In the genomic region with DNA sequence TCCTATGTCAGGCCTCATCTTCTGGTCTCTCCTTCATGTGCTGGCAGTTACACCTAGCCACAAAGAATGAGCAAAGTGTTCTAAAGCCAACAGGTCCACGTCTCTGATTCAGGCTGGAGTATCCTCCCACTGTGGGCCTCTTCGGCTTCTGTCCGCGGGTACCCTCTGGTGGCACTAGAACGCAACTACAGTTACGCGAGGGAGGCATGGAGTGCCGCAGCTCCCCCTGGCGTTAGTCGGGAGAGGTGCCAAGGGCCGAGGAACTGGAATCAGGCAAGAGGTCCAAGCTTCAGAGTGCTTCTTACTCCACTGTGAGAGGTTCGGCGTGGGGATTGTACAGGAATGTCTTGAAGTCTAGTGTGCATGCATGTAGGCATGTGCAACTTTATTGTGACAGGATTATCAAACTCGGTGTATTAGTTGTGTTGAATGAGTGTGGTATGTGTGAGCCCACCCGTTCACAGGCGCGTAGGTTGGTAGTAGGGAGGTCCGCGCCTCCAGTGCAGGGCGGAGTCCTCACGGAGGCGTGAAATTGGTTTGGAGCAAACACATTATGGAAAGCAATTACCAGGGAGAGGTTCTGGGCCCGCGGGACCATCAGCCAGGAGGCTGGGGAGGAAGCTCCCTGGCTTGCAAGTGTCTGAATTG, we compare ENCODE assay signal across 8 mouse cellular contexts. TPM values are rescaled to one million over a fixed set of nuclear protein-coding genes. Genes with fewer than 3 reads are reported as not detected.
DNase-seq lines count a peak whose midpoint lies in the region; ATAC-seq lines count a peak whose summit lies in the region.

No protein-coding gene starts in this region.

- H3K27me3 ChIP-seq in hindbrain, embryonic 12.5 days: peaks cover 72% of the 10 kb centered on the region
- H3K27me3 ChIP-seq in lung, embryonic 16.5 days (ENCODE audit: control insufficient read depth, insufficient read depth, low read depth, low read length): peaks cover 55% of the 10 kb centered on the region

- H3K4me3 ChIP-seq in hindbrain, embryonic 12.5 days: no peak overlapping the region
- H3K4me3 ChIP-seq in lung, embryonic 16.5 days (ENCODE audit: low read length): no peak overlapping the region

- no peaks in the 10 kb centered on the region for H3K9me3 ChIP-seq in hindbrain, embryonic 12.5 days (replicated peaks)
- no peaks in the 10 kb centered on the region for H3K9me3 ChIP-seq in lung, embryonic 16.5 days (ENCODE audit: control insufficient read depth, low read length)

- 19% methylated on average over 24 of the region's 24 CpGs for WGBS in hindbrain, embryonic 12.5 days
- 18% methylated on average over 24 of the region's 24 CpGs for WGBS in lung, embryonic 16.5 days

- no peak overlapping the region for H3K9ac ChIP-seq in hindbrain, embryonic 12.5 days
- H3K9ac ChIP-seq in lung, embryonic 16.5 days (ENCODE audit: low read length): no peak overlapping the region

- peak; percentile 41 for ATAC-seq in hindbrain, embryonic 12.5 days (ENCODE audit: low FRiP score)
- peak; percentile 62 for ATAC-seq in lung, embryonic 16.5 days (ENCODE audit: low read depth)

- no peak overlapping the region for H3K4me2 ChIP-seq in hindbrain, embryonic 12.5 days (replicated peaks)
- H3K4me2 ChIP-seq in lung, embryonic 16.5 days (ENCODE audit: low read depth, low read length): no peak overlapping the region

- peaks cover 27% of the 10 kb centered on the region for H3K4me1 ChIP-seq in hindbrain, embryonic 12.5 days
- H3K4me1 ChIP-seq in lung, embryonic 16.5 days (replicated peaks; ENCODE audit: control insufficient read depth, insufficient read depth, low read length): peaks cover 12% of the 10 kb centered on the region

- DNase-seq in Muller cell, postnatal 12 days (ENCODE audit: inconsistent ontology term): peak; percentile 88
- DNase-seq in cerebellum, adult 8-10 months: peak; percentile 94
- peak; percentile 81 to 98 for DNase-seq in frontal cortex, adult 2 months (ENCODE audit: extremely low spot score in 1 of 2, low spot score in 1 of 2)
- DNase-seq in layer of hippocampus, adult 9-11 months: peak; percentile 83
- DNase-seq in ovary, postnatal 36 days (ENCODE audit: low spot score): peak; percentile 91
- DNase-seq in thymus, postnatal 10 days (ENCODE audit: low spot score in 2 of 2): peak; percentile 65 to 90

- no peaks in the 10 kb centered on the region for H3K36me3 ChIP-seq in hindbrain, embryonic 12.5 days
- no peaks in the 10 kb centered on the region for H3K36me3 ChIP-seq in lung, embryonic 16.5 days (ENCODE audit: control insufficient read depth, insufficient read depth, low read length)

- H3K27ac ChIP-seq in hindbrain, embryonic 12.5 days: no peak overlapping the region
- H3K27ac ChIP-seq in lung, embryonic 16.5 days (ENCODE audit: low read length): no peak overlapping the region

RNA-seq across cellular contexts. Expression of a gene that starts 3.2 kb away (rescaled TPM):
- 0.04 TPM in 2 replicates for polyA plus RNA-seq in frontal cortex, adult 2 months (2012; rRNA removed)
- polyA plus RNA-seq in hindbrain, embryonic 12.5 days (2016; fragmentation: Nextera tagmentation; extraction: Ambion mirVana): 5.6 and 6.7 TPM in 2 replicates
- not detected in 2 replicates for polyA plus RNA-seq in lung, embryonic 16.5 days (2015; fragmentation: Nextera tagmentation; extraction: Ambion mirVana)

RNA-seq across cellular contexts. Expression of a gene that starts 10.6 kb away (rescaled TPM):
- polyA plus RNA-seq in frontal cortex, adult 2 months (2012; rRNA removed): 0.42 and 0.62 TPM in 2 replicates
- 0.32 and 0.42 TPM in 2 replicates for polyA plus RNA-seq in hindbrain, embryonic 12.5 days (2016; fragmentation: Nextera tagmentation; extraction: Ambion mirVana)
- 0.13 and 0.63 TPM in 2 replicates for polyA plus RNA-seq in lung, embryonic 16.5 days (2015; fragmentation: Nextera tagmentation; extraction: Ambion mirVana)

RNA-seq across cellular contexts. Expression of a gene that starts 26.4 kb away (rescaled TPM):
- polyA plus RNA-seq in frontal cortex, adult 2 months (2012; rRNA removed): 0.18 and 0.59 TPM in 2 replicates
- polyA plus RNA-seq in hindbrain, embryonic 12.5 days (2016; fragmentation: Nextera tagmentation; extraction: Ambion mirVana): not detected in 2 replicates
- 0.14 TPM in 1 of 2 replicates, not detected in the other for polyA plus RNA-seq in lung, embryonic 16.5 days (2015; fragmentation: Nextera tagmentation; extraction: Ambion mirVana)

RNA-seq across cellular contexts. Expression of a gene that starts 47.1 kb away (rescaled TPM):
- polyA plus RNA-seq in frontal cortex, adult 2 months (2012; rRNA removed): 78.1 and 86.2 TPM in 2 replicates
- polyA plus RNA-seq in hindbrain, embryonic 12.5 days (2016; fragmentation: Nextera tagmentation; extraction: Ambion mirVana): 108 and 110 TPM in 2 replicates
- polyA plus RNA-seq in lung, embryonic 16.5 days (2015; fragmentation: Nextera tagmentation; extraction: Ambion mirVana): 88.9 and 93.4 TPM in 2 replicates

RNA-seq across cellular contexts. Expression of a gene that starts 56.4 kb away (rescaled TPM):
- polyA plus RNA-seq in frontal cortex, adult 2 months (2012; rRNA removed): 47.1 and 50.5 TPM in 2 replicates
- polyA plus RNA-seq in hindbrain, embryonic 12.5 days (2016; fragmentation: Nextera tagmentation; extraction: Ambion mirVana): 22.3 and 23.1 TPM in 2 replicates
- polyA plus RNA-seq in lung, embryonic 16.5 days (2015; fragmentation: Nextera tagmentation; extraction: Ambion mirVana): 19.4 and 20.2 TPM in 2 replicates
